Mouse (Mus musculus) stomach, embryonic 14.5 days (tissue): ENCODE data around the gene Fmo6. TPM values are rescaled to one million over a fixed set of nuclear protein-coding genes. Genes with fewer than 3 reads are reported as not detected.
A peak's percentile ranks its signal among the peaks of the same experiment; 100 is the strongest.

Experiments
- ATAC-seq: fragments of 200-750 bp; cut with Nextera tagmentation; 2 replicates; pipeline ENCODE4 v1.8.0; 2017; ENCODE audit warnings: low read depth, moderate TSS enrichment; ENCODE audit not compliant: insufficient number of reproducible peaks, insufficient read depth, low FRiP score
- H3K27ac ChIP-seq: fragments of 300-500 bp; sonication (generic); 2 replicates; pipeline ENCODE4 v1.5.1; 2014; ENCODE audit warnings: mild to moderate bottlenecking, low read length, moderate library complexity, mixed read lengths
- H3K27me3 ChIP-seq: fragments of 300-500 bp; sonication (generic); 2 replicates; pipeline ENCODE4 v1.6.1; 2014; ENCODE audit warnings: low read length, control low read depth, mixed read lengths; ENCODE audit not compliant: control insufficient read depth, insufficient read depth
- H3K36me3 ChIP-seq: fragments of 300-500 bp; sonication (generic); 2 replicates; pipeline ENCODE4 v1.6.1; 2014; ENCODE audit warnings: mild to moderate bottlenecking, control low read depth, low read length, moderate library complexity, mixed read lengths; ENCODE audit not compliant: control insufficient read depth, insufficient read depth
- H3K4me1 ChIP-seq: fragments of 300-500 bp; sonication (generic); 2 replicates; pipeline ENCODE4 v1.6.1; 2014; ENCODE audit warnings: low read length, control low read depth, mixed read lengths; ENCODE audit not compliant: control insufficient read depth, insufficient read depth
- H3K4me2 ChIP-seq: fragments of 300-500 bp; sonication (generic); replicated peaks from 2 replicates; pipeline ENCODE4 v1.6.1; 2014; ENCODE audit warnings: low read depth, low read length, control low read depth
- H3K4me3 ChIP-seq: fragments of 300-500 bp; sonication (generic); 2 replicates; pipeline ENCODE4 v1.5.1; 2014; ENCODE audit warnings: low read depth, low read length, control low read depth
- H3K9ac ChIP-seq: fragments of 300-500 bp; sonication (generic); replicated peaks from 2 replicates; pipeline ENCODE4 v1.6.1; 2014; ENCODE audit warnings: low read depth, mild to moderate bottlenecking, control low read depth, low read length, moderate library complexity, mixed read lengths
- H3K9me3 ChIP-seq: fragments of 300-500 bp; sonication (generic); 2 replicates; pipeline ENCODE4 v1.6.1; 2016; ENCODE audit warnings: low read depth, low read length, control low read depth; ENCODE audit not compliant: control insufficient read depth
- WGBS: fragments of 180-500 bp; shearing (Covaris S2); extraction: QIAGEN DNeasy Blood & Tissue Kit; methylation state at CpG from one replicate; pipeline ENCODE4 v1.1.7; 2014; 5-methylcytosine and 5-hydroxymethylcytosine counted together
- polyA plus RNA-seq: library from polyadenylated mRNA; unstranded; fragments of >200 nt; fragmentation: Nextera tagmentation; extraction: Ambion mirVana; gene quantifications from 2 replicates; pipeline ENCODE4 v1.2.1, GENCODE M21; 2014

Gene Fmo6
- polyA plus RNA-seq, 1 experiment from 2014 or later, result 0.16 TPM

DNA sequence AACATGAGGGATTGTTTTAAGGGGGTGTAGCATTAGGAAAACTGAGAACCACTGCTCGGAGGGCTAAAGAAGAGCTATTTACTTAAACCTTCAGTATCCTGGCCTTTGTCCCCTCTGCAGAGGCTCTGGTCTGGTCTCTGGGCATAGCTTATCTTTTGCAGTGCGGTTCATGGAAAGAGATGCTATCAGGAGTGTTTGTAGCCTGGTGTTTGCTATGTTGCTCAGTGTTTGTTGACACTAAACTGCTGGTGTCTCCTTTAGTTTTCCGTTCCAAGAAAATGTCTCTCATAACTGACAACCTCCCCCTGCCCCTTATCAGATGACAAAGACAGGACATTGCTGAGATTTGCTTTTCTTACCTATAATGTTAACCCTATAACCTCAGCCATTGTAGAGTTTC, 62.2 kb downstream of the Fmo6 start:
- H3K4me3 ChIP-seq, result no peak overlapping the region
- WGBS, result 38% methylated on average over 3 of the region's 3 CpGs
- no peak overlapping the region for H3K27ac ChIP-seq
- H3K27me3 ChIP-seq, result no peaks in the 10 kb centered on the region
- H3K4me1 ChIP-seq, result 0 out of 2 replicates have a peak, but pooled peaks cover 6% of the 10 kb centered on the region
- no peaks in the 10 kb centered on the region for H3K9me3 ChIP-seq
- H3K4me2 ChIP-seq, result no peak overlapping the region
- no peak for ATAC-seq
- H3K9ac ChIP-seq, result no peak overlapping the region
- no peaks in the 10 kb centered on the region for H3K36me3 ChIP-seq

DNA sequence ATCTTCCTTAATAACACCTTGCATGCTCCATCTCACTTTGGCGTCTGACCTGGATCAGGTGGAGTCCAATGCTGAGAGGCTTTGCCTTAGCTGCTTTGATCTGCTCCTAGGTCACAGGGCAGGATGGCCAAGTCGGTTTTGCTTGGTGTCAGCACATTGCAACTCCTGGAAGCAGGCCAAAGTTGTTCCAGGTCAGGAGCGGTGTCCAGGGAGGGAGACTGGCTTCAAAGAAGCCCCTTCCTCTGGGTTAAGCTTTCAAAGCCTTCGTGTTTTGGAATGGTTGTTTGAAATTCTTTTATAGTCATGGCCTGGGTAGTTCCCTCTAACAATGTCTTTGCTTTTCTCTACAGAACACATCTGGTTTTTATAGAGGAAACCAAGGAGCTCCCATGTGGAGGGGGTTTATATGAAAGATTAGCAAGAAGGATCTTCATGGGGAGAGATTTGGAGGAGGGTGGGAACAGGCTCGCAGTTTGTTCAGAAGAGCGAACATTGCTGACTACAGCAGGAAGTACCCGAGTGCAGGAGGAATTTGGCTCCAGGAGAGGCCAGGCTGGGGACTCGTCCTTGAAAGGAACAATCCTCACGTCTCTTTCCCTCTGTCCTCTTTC, 65.5 kb downstream of the Fmo6 start:
- ATAC-seq, result 0 out of 2 replicates have a peak, but pooled peaks have one; percentile 33
- peak overlapping the region; percentile 45; the same call in 1 of the 2 replicates for H3K27ac ChIP-seq

GRCm38 (mm10) chr1:162870978-162871377, 66.3 kb downstream of the Fmo6 start:
- no peak for ATAC-seq
- WGBS, result 83% methylated on average over 7 of the region's 7 CpGs
- 0 out of 2 replicates have a peak, but pooled peaks cover 6% of the 10 kb centered on the region for H3K4me1 ChIP-seq
- no peaks in the 10 kb centered on the region for H3K36me3 ChIP-seq
- no peaks in the 10 kb centered on the region for H3K9me3 ChIP-seq
- H3K4me3 ChIP-seq, result no peak overlapping the region
- no peak overlapping the region for H3K27ac ChIP-seq
- H3K4me2 ChIP-seq, result no peak overlapping the region
- H3K27me3 ChIP-seq, result no peaks in the 10 kb centered on the region
- H3K9ac ChIP-seq, result no peak overlapping the region

More for the DNA sequence above, 65.5 kb downstream of the Fmo6 start:
- H3K9ac ChIP-seq, result no peak overlapping the region
- no peak overlapping the region for H3K4me2 ChIP-seq
- H3K4me3 ChIP-seq, result no peak overlapping the region
- 29% methylated on average over 9 of the region's 9 CpGs for whole genome bisulfite sequencing
- no peaks in the 10 kb centered on the region for H3K27me3 ChIP-seq
- H3K9me3 ChIP-seq, result no peaks in the 10 kb centered on the region
- no peaks in the 10 kb centered on the region for H3K36me3 ChIP-seq
- H3K4me1 ChIP-seq, result 0 out of 2 replicates have a peak, but pooled peaks cover 6% of the 10 kb centered on the region

- H3K9ac ChIP-seq, result no peak overlapping the region
- 77% methylated on average over 4 of the region's 4 CpGs for WGBS
- ATAC-seq, result no peak
Observed at GRCm38 (mm10) chr1:162867396-162867795, 69.9 kb downstream of the Fmo6 start.

More at GRCm38 (mm10) chr1:162867396-162867795, 69.9 kb downstream of the Fmo6 start:
- Histone ChIP-seq H3K4me1 (0 out of 2 replicates have a peak, but pooled peaks cover 6% of the 10 kb centered on the region), H3K27me3 (no peaks in the 10 kb centered on the region), H3K4me3 (no peak overlapping the region), H3K4me2 (no peak overlapping the region), H3K9me3 (no peaks in the 10 kb centered on the region), H3K27ac (no peak overlapping the region), H3K36me3 (no peaks in the 10 kb centered on the region)

Other genes starting within 250 kb of the Fmo6 start
- 203 and 211 TPM in 2 replicates for gene Prrc2c, start 197.0 kb downstream of the Fmo6 start, polyA plus RNA-seq
- 0.90 TPM in 1 of 2 replicates, not detected in the other for gene Fmo4, start 123.5 kb downstream of the Fmo6 start, polyA plus RNA-seq
- gene Fmo1, start 70.9 kb downstream of the Fmo6 start, polyA plus RNA-seq, result 7.0 and 10.6 TPM in 2 replicates
- gene Fmo2, start 38.8 kb downstream of the Fmo6 start, polyA plus RNA-seq, result 1.4 and 2.6 TPM in 2 replicates
- gene Fmo3, start 47.0 kb upstream of the Fmo6 start, polyA plus RNA-seq, result 0.13 and 0.16 TPM in 2 replicates
- not detected in 2 replicates for gene Mroh9, start 148.2 kb upstream of the Fmo6 start, polyA plus RNA-seq